Mouse (Mus musculus) lung, postnatal 14 days (tissue): ENCODE measurements around the gene Arl15.

Experiments used
- DNase-seq: peaks from one replicate; pipeline ENCODE4 v3.0.0; 2021

Arl15 gene

GRCm38 (mm10) chr13:114159634-114160391, 365.5 kb downstream of the Arl15 start:
- DNase-seq = no peak

GRCm38 (mm10) chr13:114162753-114163152, 368.4 kb downstream of the Arl15 start:
- DNase-seq = no peak

- DNase-seq = no peak
Measured at GRCm38 (mm10) chr13:114165616-114166015, 371.3 kb downstream of the Arl15 start.

- DNase-seq = no peak
Measured at GRCm38 (mm10) chr13:114166439-114167183, 372.3 kb downstream of the Arl15 start.

- no peak for DNase-seq
Measured at GRCm38 (mm10) chr13:114170061-114170460, 375.8 kb downstream of the Arl15 start.

- DNase-seq = no peak
Measured at GRCm38 (mm10) chr13:114171465-114171864, 377.2 kb downstream of the Arl15 start.

GRCm38 (mm10) chr13:114188107-114188506, 393.8 kb downstream of the Arl15 start:
- no peak for DNase-seq

- no peak for DNase-seq
Measured at GRCm38 (mm10) chr13:114188801-114189200, 394.5 kb downstream of the Arl15 start.

GRCm38 (mm10) chr13:114189441-114189840, 395.1 kb downstream of the Arl15 start:
- no peak for DNase-seq

- DNase-seq = no peak
Measured at GRCm38 (mm10) chr13:114190898-114191297, 396.6 kb downstream of the Arl15 start.

GRCm38 (mm10) chr13:114198252-114198799, 404.0 kb downstream of the Arl15 start:
- no peak for DNase-seq

GRCm38 (mm10) chr13:114199746-114200145, 405.4 kb downstream of the Arl15 start:
- no peak for DNase-seq

GRCm38 (mm10) chr13:114200545-114200944, 406.2 kb downstream of the Arl15 start:
- no peak for DNase-seq

GRCm38 (mm10) chr13:114202806-114203570, 408.7 kb downstream of the Arl15 start:
- DNase-seq = no peak
